Mouse (Mus musculus): Measurements from ENCODE around the gene Cracr2b. TPM values are rescaled to one million over a fixed set of nuclear protein-coding genes. Genes with fewer than 3 reads are reported as not detected.
A peak's percentile ranks its signal among the peaks of the same experiment; 100 is the strongest.
"Not testable (repeated sequence)": the region's sequence is repeated elsewhere in the genome, so short reads cannot be mapped to it uniquely, and the experiment has no call there.

Gene Cracr2b
- polyA plus RNA-seq, 1 experiment from 2014 or later = 23.7 TPM

- Histone ChIP-seq H3K36me3 (ENCODE audit: insufficient read depth, low read length) (peaks cover 19% of the 10 kb centered on the region; the same call in 1 of the 2 replicates), H3K27ac (ENCODE audit: low read length) (no peak overlapping the region), H3K27me3 (ENCODE audit: insufficient read depth, low read length) (no peaks in the 10 kb centered on the region), H3K9me3 (ENCODE audit: low read length) (no peaks in the 10 kb centered on the region), H3K4me1 (ENCODE audit: insufficient read depth, low read length) (peaks cover 49% of the 10 kb centered on the region), H3K9ac (replicated peaks; ENCODE audit: low read length) (no peak overlapping the region), H3K4me2 (replicated peaks; ENCODE audit: low read depth, low read length) (no peak overlapping the region), H3K4me3 (ENCODE audit: low read length) (no peak overlapping the region)
- 96% methylated on average over 10 of the region's 10 CpGs for WGBS
- no peak for ATAC-seq (ENCODE audit: low FRiP score, low TSS enrichment)
These were observed 21.7 kb upstream of the Cracr2b start for GRCm38 (mm10) chr7:141439140-141439679.

GRCm38 (mm10) chr7:141439811-141440210, 21.1 kb upstream of the Cracr2b start:
- H3K4me2 ChIP-seq (replicated peaks; ENCODE audit: low read depth, low read length) = no peak overlapping the region
- H3K4me1 ChIP-seq (ENCODE audit: insufficient read depth, low read length) = peaks cover 43% of the 10 kb centered on the region
- H3K27ac ChIP-seq (ENCODE audit: low read length) = no peak overlapping the region
- ATAC-seq (ENCODE audit: low FRiP score, low TSS enrichment) = no peak
- H3K9ac ChIP-seq (replicated peaks; ENCODE audit: low read length) = no peak overlapping the region
- no peaks in the 10 kb centered on the region for H3K9me3 ChIP-seq (ENCODE audit: low read length)
- H3K4me3 ChIP-seq (ENCODE audit: low read length) = no peak overlapping the region
- H3K27me3 ChIP-seq (ENCODE audit: insufficient read depth, low read length) = no peaks in the 10 kb centered on the region
- peaks cover 19% of the 10 kb centered on the region; the same call in 1 of the 2 replicates for H3K36me3 ChIP-seq (ENCODE audit: insufficient read depth, low read length)
- WGBS = 95% methylated on average over 11 of the region's 11 CpGs

GRCm38 (mm10) chr7:141440613-141441012, 20.3 kb upstream of the Cracr2b start:
- no peaks in the 10 kb centered on the region for H3K27me3 ChIP-seq (ENCODE audit: insufficient read depth, low read length)
- no peak for ATAC-seq (ENCODE audit: low FRiP score, low TSS enrichment)
- 36% methylated on average over 6 of the region's 6 CpGs for WGBS
- peaks cover 37% of the 10 kb centered on the region for H3K4me1 ChIP-seq (ENCODE audit: insufficient read depth, low read length)
- no peak overlapping the region for H3K27ac ChIP-seq (ENCODE audit: low read length)
- H3K4me3 ChIP-seq (ENCODE audit: low read length) = no peak overlapping the region
- peaks cover 19% of the 10 kb centered on the region; the same call in 1 of the 2 replicates for H3K36me3 ChIP-seq (ENCODE audit: insufficient read depth, low read length)
- no peaks in the 10 kb centered on the region for H3K9me3 ChIP-seq (ENCODE audit: low read length)
- no peak overlapping the region for H3K9ac ChIP-seq (replicated peaks; ENCODE audit: low read length)
- no peak overlapping the region for H3K4me2 ChIP-seq (replicated peaks; ENCODE audit: low read depth, low read length)

GRCm38 (mm10) chr7:141441460-141441859, 19.4 kb upstream of the Cracr2b start:
- H3K4me2 ChIP-seq (replicated peaks; ENCODE audit: low read depth, low read length) = no peak overlapping the region
- H3K4me1 ChIP-seq (ENCODE audit: insufficient read depth, low read length) = peaks cover 29% of the 10 kb centered on the region
- H3K36me3 ChIP-seq (ENCODE audit: insufficient read depth, low read length) = peaks cover 19% of the 10 kb centered on the region; the same call in 1 of the 2 replicates
- H3K27me3 ChIP-seq (ENCODE audit: insufficient read depth, low read length) = no peaks in the 10 kb centered on the region
- no peak for ATAC-seq (ENCODE audit: low FRiP score, low TSS enrichment)
- no peak overlapping the region for H3K4me3 ChIP-seq (ENCODE audit: low read length)
- H3K27ac ChIP-seq (ENCODE audit: low read length) = no peak overlapping the region
- WGBS = 88% methylated on average over 9 of the region's 9 CpGs
- no peak overlapping the region for H3K9ac ChIP-seq (replicated peaks; ENCODE audit: low read length)
- H3K9me3 ChIP-seq (ENCODE audit: low read length) = no peaks in the 10 kb centered on the region

GRCm38 (mm10) chr7:141442199-141442598, 18.7 kb upstream of the Cracr2b start:
- Histone ChIP-seq H3K9me3 (ENCODE audit: low read length) (no peaks in the 10 kb centered on the region), H3K4me2 (replicated peaks; ENCODE audit: low read depth, low read length) (peak overlapping the region; percentile 89), H3K4me3 (ENCODE audit: low read length) (peak overlapping the region; percentile 54; the same call in 1 of the 2 replicates), H3K27ac (ENCODE audit: low read length) (no peak overlapping the region), H3K27me3 (ENCODE audit: insufficient read depth, low read length) (no peaks in the 10 kb centered on the region), H3K9ac (replicated peaks; ENCODE audit: low read length) (peak overlapping the region; percentile 66), H3K36me3 (ENCODE audit: insufficient read depth, low read length) (peaks cover 19% of the 10 kb centered on the region; the same call in 1 of the 2 replicates), H3K4me1 (ENCODE audit: insufficient read depth, low read length) (peaks cover 22% of the 10 kb centered on the region)
- WGBS = 93% methylated on average over 13 of the region's 13 CpGs
- no peak for ATAC-seq (ENCODE audit: low FRiP score, low TSS enrichment)

GRCm38 (mm10) chr7:141443081-141443821, 17.6 kb upstream of the Cracr2b start:
- 15% methylated on average over 12 of the region's 12 CpGs for WGBS
- Histone ChIP-seq H3K9ac (replicated peaks; ENCODE audit: low read length) (peak overlapping the region; percentile 66), H3K4me1 (ENCODE audit: insufficient read depth, low read length) (peaks cover 24% of the 10 kb centered on the region), H3K4me2 (replicated peaks; ENCODE audit: low read depth, low read length) (peak overlapping the region; percentile 89), H3K36me3 (ENCODE audit: insufficient read depth, low read length) (peaks cover 18% of the 10 kb centered on the region; the same call in 1 of the 2 replicates), H3K27me3 (ENCODE audit: insufficient read depth, low read length) (no peaks in the 10 kb centered on the region), H3K4me3 (ENCODE audit: low read length) (peak overlapping the region; percentile 54), H3K9me3 (ENCODE audit: low read length) (no peaks in the 10 kb centered on the region), H3K27ac (ENCODE audit: low read length) (peak overlapping the region; percentile 52; the same call in 1 of the 2 replicates)
- no peak; the same call in 1 of the 2 replicates for ATAC-seq (ENCODE audit: low FRiP score, low TSS enrichment)

GRCm38 (mm10) chr7:141443828-141444237, 17.1 kb upstream of the Cracr2b start, which contains the start of gene Pidd1:
TSS of gene Pidd1 (minus strand) at chr7:141444025.
- no peaks in the 10 kb centered on the region for H3K27me3 ChIP-seq (ENCODE audit: insufficient read depth, low read length)
- peak within 1 kb of the TSS; percentile 54 for H3K4me3 ChIP-seq (ENCODE audit: low read length)
- H3K9me3 ChIP-seq (ENCODE audit: low read length) = no peaks in the 10 kb centered on the region
- WGBS = under 1% methylated on average over 25 of the region's 25 CpGs
- H3K4me1 ChIP-seq (ENCODE audit: insufficient read depth, low read length) = peaks cover 29% of the 10 kb centered on the region
- peaks cover 16% of the 10 kb centered on the region; the same call in 1 of the 2 replicates for H3K36me3 ChIP-seq (ENCODE audit: insufficient read depth, low read length)
- peak within 1 kb of the TSS; percentile 66 for H3K9ac ChIP-seq (replicated peaks; ENCODE audit: low read length)
- H3K4me2 ChIP-seq (replicated peaks; ENCODE audit: low read depth, low read length) = peak within 1 kb of the TSS; percentile 89
- ATAC-seq (ENCODE audit: low FRiP score, low TSS enrichment) = peak; percentile 57
- H3K27ac ChIP-seq (ENCODE audit: low read length) = peak within 1 kb of the TSS; percentile 68; the same call in 1 of the 2 replicates

- H3K4me1 ChIP-seq (ENCODE audit: insufficient read depth, low read length) = peaks cover 31% of the 10 kb centered on the region
- not testable (repeated sequence) for H3K4me3 ChIP-seq (ENCODE audit: low read length); H3K4me2 ChIP-seq (replicated peaks; ENCODE audit: low read depth, low read length); H3K9me3 ChIP-seq (ENCODE audit: low read length); H3K9ac ChIP-seq (replicated peaks; ENCODE audit: low read length); H3K27me3 ChIP-seq (ENCODE audit: insufficient read depth, low read length); H3K27ac ChIP-seq (ENCODE audit: low read length); ATAC-seq (ENCODE audit: low FRiP score, low TSS enrichment)
- WGBS = 84% methylated on average over 3 of the region's 3 CpGs
- peaks cover 24% of the 10 kb centered on the region for H3K36me3 ChIP-seq (ENCODE audit: insufficient read depth, low read length)
These were observed 14.5 kb upstream of the Cracr2b start for GRCm38 (mm10) chr7:141446374-141446773.

- H3K4me3 ChIP-seq (ENCODE audit: low read length) = peak within 1 kb of the TSS; percentile 88
- H3K27ac ChIP-seq (ENCODE audit: low read length) = peak within 1 kb of the TSS; percentile 90
- peak within 1 kb of the TSS; percentile 83 for H3K4me2 ChIP-seq (replicated peaks; ENCODE audit: low read depth, low read length)
- under 1% methylated on average over 63 of the region's 63 CpGs for WGBS
- H3K36me3 ChIP-seq (ENCODE audit: insufficient read depth, low read length) = peaks cover 33% of the 10 kb centered on the region
- peaks cover 23% of the 10 kb centered on the region for H3K4me1 ChIP-seq (ENCODE audit: insufficient read depth, low read length)
- H3K9ac ChIP-seq (replicated peaks; ENCODE audit: low read length) = peak within 1 kb of the TSS; percentile 93
- no peaks in the 10 kb centered on the region for H3K27me3 ChIP-seq (ENCODE audit: insufficient read depth, low read length)
- no peaks in the 10 kb centered on the region for H3K9me3 ChIP-seq (ENCODE audit: low read length)
- peak; percentile 87 for ATAC-seq (ENCODE audit: low FRiP score, low TSS enrichment)
These were observed 13.5 kb upstream of the Cracr2b start, which contains the start of gene Rplp2 for GRCm38 (mm10) chr7:141447110-141447991. TSS of gene Rplp2 (plus strand) at chr7:141447370.

All from kidney, embryonic 16.5 days (tissue).